Mouse (Mus musculus) cerebellum, postnatal 36 days (tissue): ENCODE results near the gene Doc2a.

Source experiments
- DNase-seq, 2 experiments: peaks; one replicate each; pipeline ENCODE4 v3.0.0; 2021 to 2022; ENCODE audit warnings: mixed read lengths in 2 of 2

Doc2a gene

GRCm38 (mm10) chr7:126847116-126847420 lies at the start of gene Doc2a:
TSS of gene Doc2a (plus strand) at chr7:126847416.
- no peak for DNase-seq

GRCm38 (mm10) chr7:126798127-126799049 lies 48.8 kb upstream of the Doc2a start:
- DNase-seq = peak in 1 of 2 experiments; percentile 34

- DNase-seq = peak; percentile 96 to 98
These were observed 48.2 kb upstream of the Doc2a start for GRCm38 (mm10) chr7:126799050-126799467.

- DNase-seq = peak; percentile 78 to 84
These were observed 47.5 kb upstream of the Doc2a start for GRCm38 (mm10) chr7:126799468-126800268.

GRCm38 (mm10) chr7:126800269-126801056 lies 46.8 kb upstream of the Doc2a start:
- no peak for DNase-seq

GRCm38 (mm10) chr7:126801057-126801422 lies 46.2 kb upstream of the Doc2a start:
- DNase-seq = no peak

GRCm38 (mm10) chr7:126802134-126802889 lies 44.9 kb upstream of the Doc2a start:
- DNase-seq = no peak

- no peak for DNase-seq
These were observed 44.0 kb upstream of the Doc2a start for GRCm38 (mm10) chr7:126803181-126803580.

GRCm38 (mm10) chr7:126803751-126804150 lies 43.5 kb upstream of the Doc2a start:
- no peak for DNase-seq

- DNase-seq = no peak
These were observed 40.3 kb upstream of the Doc2a start for GRCm38 (mm10) chr7:126806956-126807355.

GRCm38 (mm10) chr7:126807405-126807804 lies 39.8 kb upstream of the Doc2a start:
- DNase-seq = no peak

- DNase-seq = peak; percentile 94 to 96
These were observed 38.3 kb upstream of the Doc2a start for GRCm38 (mm10) chr7:126808703-126809455.

GRCm38 (mm10) chr7:126809723-126810369 lies 37.4 kb upstream of the Doc2a start:
- DNase-seq = no peak

GRCm38 (mm10) chr7:126815726-126816222 lies 31.4 kb upstream of the Doc2a start:
- no peak for DNase-seq

- DNase-seq = no peak
These were observed 30.7 kb upstream of the Doc2a start for GRCm38 (mm10) chr7:126816494-126816893.

GRCm38 (mm10) chr7:126817595-126817994 lies 29.6 kb upstream of the Doc2a start:
- DNase-seq = no peak

GRCm38 (mm10) chr7:126818818-126819217 lies 28.4 kb upstream of the Doc2a start:
- no peak for DNase-seq

- peak; percentile 90 to 94 for DNase-seq
These were observed 25.2 kb upstream of the Doc2a start for GRCm38 (mm10) chr7:126821835-126822511.

GRCm38 (mm10) chr7:126822741-126823140 lies 24.5 kb upstream of the Doc2a start:
- DNase-seq = peak; percentile 53 to 56

GRCm38 (mm10) chr7:126823202-126823711 lies 24.0 kb upstream of the Doc2a start:
- peak; percentile 58 to 65 for DNase-seq
